Mouse (Mus musculus) urinary bladder, adult 2 months (tissue): ENCODE results near the gene Zar1l. TPM values are rescaled to one million over a fixed set of nuclear protein-coding genes. Genes with fewer than 3 reads are reported as not detected.

Source experiments
- DNase-seq: peaks from one replicate; pipeline ENCODE4 v3.0.0; 2022; ENCODE audit warnings: low spot score
- polyA plus RNA-seq: library from polyadenylated mRNA; depleted of rRNA; stranded (reverse); fragments of >200 nt; gene quantifications from 2 replicates; pipeline ENCODE4 v1.2.3, GENCODE M21; 2012; rRNA removed

The Zar1l gene
- polyA plus RNA-seq, 1 experiment = not detected

GRCm38 (mm10) chr5:150485198-150485597 is 32.8 kb downstream of the Zar1l start:
- no peak for DNase-seq

GRCm38 (mm10) chr5:150478612-150479011 is 39.4 kb downstream of the Zar1l start:
- DNase-seq = no peak

GRCm38 (mm10) chr5:150477364-150477763 is 40.6 kb downstream of the Zar1l start:
- no peak for DNase-seq

- no peak for DNase-seq
These were observed 49.5 kb downstream of the Zar1l start for GRCm38 (mm10) chr5:150468431-150468830.

- DNase-seq = peak; percentile 39
These were observed 51.8 kb downstream of the Zar1l start for GRCm38 (mm10) chr5:150466132-150466531.

GRCm38 (mm10) chr5:150465218-150465617 is 52.7 kb downstream of the Zar1l start:
- DNase-seq = no peak

- DNase-seq = no peak
These were observed 53.2 kb downstream of the Zar1l start for GRCm38 (mm10) chr5:150464721-150465120.

- DNase-seq = no peak
These were observed 58.2 kb downstream of the Zar1l start for GRCm38 (mm10) chr5:150459801-150460200.

- no peak for DNase-seq
These were observed 59.8 kb downstream of the Zar1l start for GRCm38 (mm10) chr5:150457904-150458739.

GRCm38 (mm10) chr5:150457165-150457903 is 60.6 kb downstream of the Zar1l start:
- no peak for DNase-seq

Other genes starting within 250 kb of the Zar1l start
- gene Brca2, start 4.5 kb upstream of the Zar1l start, polyA plus RNA-seq = 5.7 and 6.6 TPM in 2 replicates
- 20.4 and 23.6 TPM in 2 replicates for gene N4bp2l1, start 79.0 kb upstream of the Zar1l start, polyA plus RNA-seq
- gene N4bp2l2, start 148.0 kb upstream of the Zar1l start, polyA plus RNA-seq = 28.7 and 30.1 TPM in 2 replicates
- gene Pds5b, start 155.6 kb upstream of the Zar1l start, polyA plus RNA-seq = 15.6 and 19.4 TPM in 2 replicates